Mouse (Mus musculus): ENCODE results near the gene Ldlrad3.

GRCm38 (mm10) chr2:102009766-102010265 lies 176.4 kb downstream of the Ldlrad3 start:
- TF ChIP-seq POLR2A (IDR thresholded peaks at IDR 0.05; ENCODE audit: borderline replicate concordance, control insufficient read depth, low read depth, low read length) (no peak), CTCF (IDR thresholded peaks at IDR 0.05; ENCODE audit: control insufficient read depth, insufficient read depth, low read length) (no peak)

Data from bone marrow, adult 2 months (tissue).